Mouse (Mus musculus) stomach, embryonic 14.5 days (tissue): ENCODE measurements around the gene Krtap19-3. TPM values are rescaled to one million over a fixed set of nuclear protein-coding genes. Genes with fewer than 3 reads are reported as not detected.

ENCODE experiments used
- ATAC-seq: fragments of 200-750 bp; cut with Nextera tagmentation; 2 replicates; pipeline ENCODE4 v1.8.0; 2017; ENCODE audit warnings: low read depth, moderate TSS enrichment; ENCODE audit not compliant: insufficient number of reproducible peaks, insufficient read depth, low FRiP score
- H3K27ac ChIP-seq: fragments of 300-500 bp; sonication (generic); 2 replicates; pipeline ENCODE4 v1.5.1; 2014; ENCODE audit warnings: mild to moderate bottlenecking, low read length, moderate library complexity, mixed read lengths
- H3K27me3 ChIP-seq: fragments of 300-500 bp; sonication (generic); 2 replicates; pipeline ENCODE4 v1.6.1; 2014; ENCODE audit warnings: low read length, control low read depth, mixed read lengths; ENCODE audit not compliant: control insufficient read depth, insufficient read depth
- H3K36me3 ChIP-seq: fragments of 300-500 bp; sonication (generic); 2 replicates; pipeline ENCODE4 v1.6.1; 2014; ENCODE audit warnings: mild to moderate bottlenecking, control low read depth, low read length, moderate library complexity, mixed read lengths; ENCODE audit not compliant: control insufficient read depth, insufficient read depth
- H3K4me1 ChIP-seq: fragments of 300-500 bp; sonication (generic); 2 replicates; pipeline ENCODE4 v1.6.1; 2014; ENCODE audit warnings: low read length, control low read depth, mixed read lengths; ENCODE audit not compliant: control insufficient read depth, insufficient read depth
- H3K4me2 ChIP-seq: fragments of 300-500 bp; sonication (generic); replicated peaks from 2 replicates; pipeline ENCODE4 v1.6.1; 2014; ENCODE audit warnings: low read depth, low read length, control low read depth
- H3K4me3 ChIP-seq: fragments of 300-500 bp; sonication (generic); 2 replicates; pipeline ENCODE4 v1.5.1; 2014; ENCODE audit warnings: low read depth, low read length, control low read depth
- H3K9ac ChIP-seq: fragments of 300-500 bp; sonication (generic); replicated peaks from 2 replicates; pipeline ENCODE4 v1.6.1; 2014; ENCODE audit warnings: low read depth, mild to moderate bottlenecking, control low read depth, low read length, moderate library complexity, mixed read lengths
- H3K9me3 ChIP-seq: fragments of 300-500 bp; sonication (generic); 2 replicates; pipeline ENCODE4 v1.6.1; 2016; ENCODE audit warnings: low read depth, low read length, control low read depth; ENCODE audit not compliant: control insufficient read depth
- WGBS: fragments of 180-500 bp; shearing (Covaris S2); extraction: QIAGEN DNeasy Blood & Tissue Kit; methylation state at CpG from one replicate; pipeline ENCODE4 v1.1.7; 2014; 5-methylcytosine and 5-hydroxymethylcytosine counted together
- polyA plus RNA-seq: library from polyadenylated mRNA; unstranded; fragments of >200 nt; fragmentation: Nextera tagmentation; extraction: Ambion mirVana; gene quantifications from 2 replicates; pipeline ENCODE4 v1.2.1, GENCODE M21; 2014

The Krtap19-3 gene
- polyA plus RNA-seq, 1 experiment from 2014 or later = not detected

- H3K27ac ChIP-seq = no peak overlapping the region
- no peak for ATAC-seq
- H3K4me3 ChIP-seq = no peak overlapping the region
- no peaks in the 10 kb centered on the region for H3K36me3 ChIP-seq
- no peaks in the 10 kb centered on the region for H3K4me1 ChIP-seq
- no peaks in the 10 kb centered on the region for H3K9me3 ChIP-seq
- no peaks in the 10 kb centered on the region for H3K27me3 ChIP-seq
- H3K4me2 ChIP-seq = no peak overlapping the region
- H3K9ac ChIP-seq = no peak overlapping the region
- 97% methylated on average over 1 of the region's 1 CpGs for WGBS
These were observed 30.5 kb downstream of the Krtap19-3 start for GRCm38 (mm10) chr16:88847363-88847762.

Other genes with a start within 250 kb of the Krtap19-3 start
- not detected in 2 replicates for gene Krtap26-1, start 230.2 kb downstream of the Krtap19-3 start, polyA plus RNA-seq
- not detected in 2 replicates for gene Krtap27-1, start 206.4 kb downstream of the Krtap19-3 start, polyA plus RNA-seq
- not detected in 2 replicates for gene 2310061N02Rik, start 170.1 kb downstream of the Krtap19-3 start, polyA plus RNA-seq
- not detected in 2 replicates for gene Krtap13-1, start 149.2 kb downstream of the Krtap19-3 start, polyA plus RNA-seq
- not detected in 2 replicates for gene Krtap13, start 126.4 kb downstream of the Krtap19-3 start, polyA plus RNA-seq
- gene 2310034C09Rik, start 119.2 kb downstream of the Krtap19-3 start, polyA plus RNA-seq = not detected in 2 replicates
- gene 2310057N15Rik, start 103.8 kb downstream of the Krtap19-3 start, polyA plus RNA-seq = not detected in 2 replicates
- gene Gm5965, start 100.1 kb downstream of the Krtap19-3 start, polyA plus RNA-seq = not detected in 2 replicates
- gene Gm20741, start 65.8 kb downstream of the Krtap19-3 start, polyA plus RNA-seq = not detected in 2 replicates
- gene Krtap15, start 57.8 kb downstream of the Krtap19-3 start, polyA plus RNA-seq = not detected in 2 replicates
- gene Krtap14, start 51.9 kb downstream of the Krtap19-3 start, polyA plus RNA-seq = not detected in 2 replicates
- not detected in 2 replicates for gene Krtap19-1, start 8.6 kb downstream of the Krtap19-3 start, polyA plus RNA-seq
- gene Krtap19-2, start 3.8 kb downstream of the Krtap19-3 start, polyA plus RNA-seq = not detected in 2 replicates
- not detected in 2 replicates for gene Krtap19-4, start 7.1 kb upstream of the Krtap19-3 start, polyA plus RNA-seq
- not detected in 2 replicates for gene Krtap19-5, start 18.4 kb upstream of the Krtap19-3 start, polyA plus RNA-seq
- not detected in 2 replicates for gene Krtap19-9b, start 54.2 kb upstream of the Krtap19-3 start, polyA plus RNA-seq
- gene Krtap16-3, start 84.8 kb upstream of the Krtap19-3 start, polyA plus RNA-seq = not detected in 2 replicates
- not detected in 2 replicates for gene Krtap22-2, start 132.7 kb upstream of the Krtap19-3 start, polyA plus RNA-seq
- gene Gm10229, start 137.2 kb upstream of the Krtap19-3 start, polyA plus RNA-seq = not detected in 2 replicates
- not detected in 2 replicates for gene Krtap6-1, start 153.7 kb upstream of the Krtap19-3 start, polyA plus RNA-seq
- not detected in 2 replicates for gene Gm10228, start 163.4 kb upstream of the Krtap19-3 start, polyA plus RNA-seq
- gene Krtap6-5, start 169.8 kb upstream of the Krtap19-3 start, polyA plus RNA-seq = not detected in 2 replicates
- not detected in 2 replicates for gene 1110025L11Rik, start 186.0 kb upstream of the Krtap19-3 start, polyA plus RNA-seq
- gene Krtap6-3, start 206.0 kb upstream of the Krtap19-3 start, polyA plus RNA-seq = not detected in 2 replicates